Mouse (Mus musculus) gastrocnemius, postnatal 36 days (tissue): Measurements from ENCODE around the gene Grwd1. TPM values are rescaled to one million over a fixed set of nuclear protein-coding genes. Genes with fewer than 3 reads are reported as not detected.

Source experiments
- DNase-seq, 2 experiments: peaks; one replicate each; pipeline ENCODE4 v3.0.0; 2022
- intact Hi-C: fragments of 180-260 bp; cut with DNase I; formaldehyde crosslinking; loops from one replicate; pipeline ENCODE4 v1.15.1; 2025
- total RNA-seq, 2 experiments: library from RNA; stranded (reverse); gene quantifications; 2 replicates each; pipeline ENCODE4 v1.2.3; 2021

Grwd1 gene
- total RNA-seq, 2 experiments from 2014 or later, result 11.8 to 14.5 TPM

- DNase-seq, result peak; percentile 85 to 86
- intact Hi-C loops, result no loop called here
These were observed 29.4 kb downstream of the Grwd1 start for GRCm38 (mm10) chr7:45801348-45801747.

DNA sequence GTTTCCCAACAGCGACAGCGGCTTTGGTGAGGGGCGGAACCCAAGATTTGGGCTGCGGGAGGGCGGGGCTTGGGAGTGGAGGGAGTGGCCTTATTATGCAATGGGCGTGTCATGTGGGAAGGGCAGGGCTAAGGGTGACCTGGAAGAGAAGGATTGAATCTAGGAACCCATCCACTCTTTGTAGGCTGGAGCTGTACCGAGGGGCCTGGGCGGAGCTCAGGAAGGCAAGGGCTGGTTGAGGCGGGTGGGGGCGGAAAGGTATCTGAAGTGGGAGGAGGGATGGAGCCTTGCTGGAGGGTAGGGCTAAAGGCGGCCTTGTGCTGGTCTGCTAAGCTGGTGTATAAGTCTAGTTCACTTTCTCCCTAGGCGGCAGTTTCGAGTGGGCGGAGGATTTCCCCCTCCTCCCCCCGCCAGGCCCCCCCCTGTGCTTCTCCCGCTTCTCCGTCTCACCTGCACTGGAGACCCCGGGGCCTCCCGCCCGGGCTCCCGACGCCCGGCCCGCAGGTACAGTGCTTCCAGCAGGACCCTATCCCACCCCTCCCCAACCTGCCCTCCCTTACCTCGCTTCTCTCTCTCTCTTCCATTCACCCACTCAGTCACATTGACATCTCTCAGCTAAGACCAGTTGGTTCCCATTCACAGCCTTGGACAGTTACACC lies 30.1 kb downstream of the Grwd1 start:
- intact Hi-C loops, result loop anchor here (1.0 kb wide), 1 partner anchor 61 kb away; no protein-coding TSS in a partner anchor

GRCm38 (mm10) chr7:45800001-45800400 lies 30.7 kb downstream of the Grwd1 start:
- no peak for DNase-seq
- intact Hi-C loops, result loop anchor here (1.0 kb wide), 1 partner anchor 61 kb away; no protein-coding TSS in a partner anchor

More for the DNA sequence above, 30.1 kb downstream of the Grwd1 start:
- DNase-seq, result no peak

DNA sequence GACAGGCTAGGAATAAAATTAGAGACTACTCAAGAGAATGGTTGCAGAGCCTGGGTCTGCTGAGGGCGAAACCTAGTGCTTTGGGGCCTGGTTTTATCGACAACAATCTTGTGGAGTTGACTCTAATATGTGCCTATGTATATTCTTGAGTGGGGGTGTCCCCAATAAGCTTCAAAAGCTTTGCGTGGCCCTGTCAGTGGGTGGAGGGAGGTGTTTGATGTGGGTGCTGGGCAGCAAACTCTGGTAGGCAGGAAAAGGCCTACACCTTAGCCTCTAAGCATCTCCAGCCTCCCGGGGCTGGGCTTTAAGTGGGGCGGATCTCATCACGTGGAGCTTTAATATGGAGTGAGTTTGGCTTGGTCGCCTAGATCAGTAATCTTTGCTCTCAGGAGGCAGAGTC lies 31.8 kb downstream of the Grwd1 start:
- no peak for DNase-seq
- intact Hi-C loops, result no loop called here

- DNase-seq, result no peak
- intact Hi-C loops, result no loop called here
These were observed 32.3 kb downstream of the Grwd1 start for GRCm38 (mm10) chr7:45798511-45798836.

DNA sequence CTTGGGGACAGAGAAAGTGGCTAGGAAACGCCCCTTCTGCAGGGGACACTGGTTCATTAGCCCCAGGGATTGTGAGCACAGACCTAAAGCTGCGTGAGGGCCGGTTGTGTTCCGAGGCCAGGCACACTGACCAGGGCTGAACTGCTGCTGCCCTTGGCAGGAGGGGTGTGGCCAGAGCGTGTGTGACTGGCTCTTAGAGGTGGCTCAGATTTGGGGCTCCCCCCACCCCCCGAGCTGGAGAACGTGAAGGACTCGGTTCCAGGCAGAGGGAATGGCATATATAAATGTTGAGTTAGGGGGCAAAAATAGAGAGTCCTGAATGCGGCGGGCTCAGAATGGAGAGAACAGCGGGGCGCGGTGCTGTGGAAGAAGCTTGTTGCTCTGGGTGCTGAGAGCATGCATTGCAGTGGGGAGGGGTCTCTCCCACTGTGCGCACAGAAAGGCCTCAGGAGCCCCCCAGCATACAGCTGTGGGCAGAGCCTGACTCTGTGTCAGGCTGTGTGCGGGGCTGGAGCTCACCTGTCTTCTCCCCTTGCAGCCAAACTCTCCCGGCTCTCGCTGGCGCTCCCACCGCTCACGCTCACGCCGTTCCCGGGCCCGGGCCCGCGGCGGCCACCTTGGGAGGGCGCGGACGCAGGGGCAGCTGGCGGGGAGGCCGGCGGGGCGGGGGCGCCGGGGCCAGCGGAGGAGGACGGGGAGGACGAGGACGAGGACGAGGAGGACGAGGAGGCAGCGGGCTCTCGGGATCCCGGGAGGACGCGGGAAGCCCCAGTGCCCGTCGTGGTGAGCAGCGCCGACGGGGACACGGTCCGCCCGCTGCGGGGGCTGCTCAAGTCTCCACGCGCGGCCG lies 32.9 kb downstream of the Grwd1 start:
- intact Hi-C loops, result no loop called here
- no peak for DNase-seq

- intact Hi-C loops, result no loop called here
- DNase-seq, result no peak
These were observed 33.8 kb downstream of the Grwd1 start for GRCm38 (mm10) chr7:45796950-45797349.

DNA sequence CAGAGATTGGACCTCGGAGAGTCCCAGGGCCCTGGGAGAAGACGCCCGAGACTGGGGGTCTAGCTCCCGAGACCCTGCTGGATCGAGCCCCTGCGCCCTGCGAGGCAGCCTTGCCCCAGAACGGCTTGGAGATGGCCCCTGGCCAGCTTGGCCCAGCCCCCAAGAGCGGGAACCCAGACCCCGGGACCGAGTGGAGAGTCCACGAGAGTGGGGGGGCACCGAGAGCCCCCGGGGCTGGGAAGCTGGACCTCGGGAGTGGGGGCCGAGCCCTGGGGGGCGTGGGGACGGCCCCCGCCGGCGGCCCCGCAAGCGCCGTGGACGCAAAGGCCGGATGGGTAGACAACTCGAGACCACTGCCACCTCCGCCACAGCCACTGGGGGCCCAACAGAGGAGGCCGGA lies 35.8 kb downstream of the Grwd1 start:
- DNase-seq, result no peak
- intact Hi-C loops, result loop anchor here (5.0 kb wide), 1 partner anchor 38 kb away; no protein-coding TSS in a partner anchor

DNA sequence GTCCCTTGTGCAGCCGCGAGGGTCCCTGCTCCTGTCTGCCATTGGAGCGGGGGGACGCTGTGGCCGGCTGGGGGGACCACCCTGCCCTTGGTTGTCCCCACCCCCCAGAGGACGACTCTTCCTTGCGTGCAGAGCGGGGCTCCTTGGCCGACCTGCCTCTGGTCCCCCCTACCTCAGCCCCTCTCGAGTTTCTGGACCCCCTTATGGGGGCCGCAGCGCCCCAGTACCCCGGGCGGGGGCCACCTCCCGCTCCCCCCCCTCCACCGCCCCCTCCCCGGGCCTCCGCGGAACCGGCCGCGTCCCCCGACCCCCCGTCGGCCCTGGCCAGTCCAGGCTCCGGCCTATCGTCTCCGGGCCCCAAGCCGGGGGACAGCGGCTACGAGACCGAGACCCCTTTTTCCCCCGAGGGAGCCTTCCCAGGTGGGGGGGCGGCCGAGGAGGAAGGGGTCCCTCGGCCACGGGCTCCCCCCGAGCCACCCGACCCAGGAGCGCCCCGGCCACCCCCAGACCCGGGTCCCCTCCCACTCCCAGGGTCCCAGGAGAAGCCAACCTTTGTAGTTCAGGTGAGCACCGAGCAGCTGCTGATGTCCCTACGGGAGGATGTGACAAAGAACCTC lies 36.7 kb downstream of the Grwd1 start:
- intact Hi-C loops, result loop anchor here (5.0 kb wide), 1 partner anchor 37 kb away; no protein-coding TSS in a partner anchor
- no peak for DNase-seq

GRCm38 (mm10) chr7:45793240-45793639 lies 37.5 kb downstream of the Grwd1 start:
- intact Hi-C loops, result loop anchor here (5.0 kb wide), 1 partner anchor 36 kb away; no protein-coding TSS in a partner anchor

DNA sequence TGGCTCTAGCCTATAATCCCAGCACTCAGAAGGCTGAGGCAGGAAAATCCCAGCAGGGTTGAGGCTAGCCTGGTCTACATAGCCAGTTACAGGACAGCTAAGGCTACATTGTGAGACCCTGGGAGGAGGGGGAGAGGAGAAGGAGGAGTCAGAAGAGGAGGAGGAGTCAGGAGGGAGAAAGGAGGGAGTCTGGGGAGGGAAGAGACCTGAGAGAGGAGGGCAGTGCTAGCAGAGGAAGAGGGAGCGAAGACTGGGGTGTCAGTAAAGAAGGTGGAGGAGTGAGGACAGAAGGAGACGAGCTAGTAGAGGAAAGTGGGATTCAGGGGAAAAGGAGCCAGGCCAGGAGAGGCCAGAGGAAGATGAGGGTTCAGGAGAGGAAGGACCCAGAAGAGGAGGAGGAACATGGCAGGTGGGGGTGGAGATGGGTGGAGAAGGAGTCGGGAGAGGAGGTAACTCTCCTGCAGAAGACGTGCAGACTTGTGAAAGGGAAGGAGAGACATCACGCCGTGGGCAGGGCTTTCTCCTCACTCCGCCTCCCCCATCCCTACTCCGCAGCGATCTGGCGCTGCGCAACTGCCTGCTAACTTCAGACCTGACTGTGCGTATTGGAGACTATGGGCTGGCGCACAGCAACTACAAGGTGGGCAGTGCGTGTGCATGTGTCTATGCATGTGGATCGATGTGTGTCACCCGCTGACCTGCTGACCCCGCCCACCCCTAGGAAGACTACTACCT lies 38.8 kb downstream of the Grwd1 start:
- intact Hi-C loops, result loop anchor here (5.0 kb wide), 1 partner anchor 35 kb away; no protein-coding TSS in a partner anchor
- no peak for DNase-seq

More at GRCm38 (mm10) chr7:45793240-45793639, 37.5 kb downstream of the Grwd1 start:
- no peak for DNase-seq

GRCm38 (mm10) chr7:45790721-45791120 lies 40.0 kb downstream of the Grwd1 start:
- intact Hi-C loops, result loop anchor here (5.0 kb wide), 1 partner anchor 33 kb away; no protein-coding TSS in a partner anchor
- no peak for DNase-seq

DNA sequence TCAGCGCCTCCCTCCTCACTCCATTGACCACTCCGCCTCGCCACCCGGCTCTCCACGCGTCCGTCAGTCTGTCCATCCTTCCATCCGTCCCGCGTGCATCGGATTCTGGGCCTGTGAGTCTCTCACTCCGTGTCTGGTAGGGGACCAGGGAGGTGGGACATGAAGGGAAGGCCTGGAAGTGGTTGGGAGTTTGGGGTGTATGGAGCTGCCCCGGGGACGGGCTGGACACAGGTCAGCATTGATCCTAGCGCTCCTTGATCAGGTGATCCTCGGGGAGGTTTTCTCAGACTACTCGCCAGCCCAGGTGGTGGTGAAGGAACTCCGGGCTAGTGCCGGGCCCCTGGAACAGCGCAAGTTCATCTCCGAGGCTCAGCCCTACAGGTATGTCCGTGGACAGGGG lies 43.1 kb downstream of the Grwd1 start:
- DNase-seq, result no peak
- intact Hi-C loops, result no loop called here

- no peak for DNase-seq
- intact Hi-C loops, result no loop called here
These were observed 43.9 kb downstream of the Grwd1 start for GRCm38 (mm10) chr7:45786661-45787413.

DNA sequence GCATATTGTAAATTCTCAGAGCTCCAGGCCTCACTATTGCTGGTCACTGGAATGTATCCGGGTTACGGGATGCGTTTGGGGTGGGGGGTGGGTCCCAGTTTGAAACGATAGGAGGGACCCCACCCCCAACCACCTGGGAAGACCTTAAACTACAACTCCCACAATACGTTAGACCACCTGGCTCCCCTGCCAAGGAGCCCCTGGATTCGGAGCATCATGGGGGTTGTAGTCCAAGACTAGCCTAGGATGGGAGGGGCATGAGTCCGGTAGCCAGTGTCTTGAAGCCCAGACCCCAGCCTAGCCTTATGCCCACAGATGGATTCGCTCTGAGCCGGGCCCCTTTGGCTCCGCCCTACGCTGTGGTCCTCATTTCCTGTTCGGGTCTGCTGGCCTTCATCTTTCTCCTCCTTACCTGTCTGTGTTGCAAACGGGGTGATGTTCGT lies 44.6 kb downstream of the Grwd1 start:
- intact Hi-C loops, result no loop called here
- no peak for DNase-seq

DNA sequence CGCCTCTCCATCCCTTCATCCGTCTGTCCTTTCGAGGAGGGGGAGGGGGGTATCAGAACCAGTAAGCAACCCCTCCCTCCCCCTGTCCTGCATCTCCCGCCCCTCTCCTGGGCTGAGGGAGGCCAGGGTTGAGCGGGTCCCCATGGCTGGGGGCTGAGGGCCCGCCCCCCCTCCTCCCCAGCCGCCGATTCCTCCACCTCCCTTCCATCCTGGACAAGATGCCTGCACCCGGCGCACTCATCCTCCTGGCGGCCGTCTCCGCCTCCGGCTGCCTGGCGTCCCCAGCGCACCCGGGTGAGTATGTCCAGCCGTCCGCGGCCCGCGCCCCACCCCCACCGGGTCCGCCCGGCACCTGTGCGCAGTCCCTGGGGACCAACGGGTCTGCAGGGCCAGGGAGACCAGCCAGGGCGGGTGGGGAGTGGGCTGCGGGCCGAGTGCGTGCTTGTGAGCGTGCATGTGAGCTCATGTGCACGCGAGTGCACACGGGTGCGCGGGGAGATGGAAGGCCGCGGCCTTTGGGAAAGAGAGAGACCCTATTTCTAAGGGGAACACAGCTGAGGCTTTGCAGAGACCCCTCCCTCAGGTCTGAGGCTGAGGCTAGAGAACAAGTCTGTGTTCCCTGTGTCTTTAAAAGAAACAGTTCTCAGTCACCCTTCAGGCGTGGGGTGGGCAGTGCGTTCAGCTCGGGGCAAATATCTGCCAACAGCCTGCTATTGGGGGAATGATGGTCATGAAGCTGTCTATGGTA lies 45.2 kb downstream of the Grwd1 start:
- no peak for DNase-seq
- intact Hi-C loops, result no loop called here

DNA sequence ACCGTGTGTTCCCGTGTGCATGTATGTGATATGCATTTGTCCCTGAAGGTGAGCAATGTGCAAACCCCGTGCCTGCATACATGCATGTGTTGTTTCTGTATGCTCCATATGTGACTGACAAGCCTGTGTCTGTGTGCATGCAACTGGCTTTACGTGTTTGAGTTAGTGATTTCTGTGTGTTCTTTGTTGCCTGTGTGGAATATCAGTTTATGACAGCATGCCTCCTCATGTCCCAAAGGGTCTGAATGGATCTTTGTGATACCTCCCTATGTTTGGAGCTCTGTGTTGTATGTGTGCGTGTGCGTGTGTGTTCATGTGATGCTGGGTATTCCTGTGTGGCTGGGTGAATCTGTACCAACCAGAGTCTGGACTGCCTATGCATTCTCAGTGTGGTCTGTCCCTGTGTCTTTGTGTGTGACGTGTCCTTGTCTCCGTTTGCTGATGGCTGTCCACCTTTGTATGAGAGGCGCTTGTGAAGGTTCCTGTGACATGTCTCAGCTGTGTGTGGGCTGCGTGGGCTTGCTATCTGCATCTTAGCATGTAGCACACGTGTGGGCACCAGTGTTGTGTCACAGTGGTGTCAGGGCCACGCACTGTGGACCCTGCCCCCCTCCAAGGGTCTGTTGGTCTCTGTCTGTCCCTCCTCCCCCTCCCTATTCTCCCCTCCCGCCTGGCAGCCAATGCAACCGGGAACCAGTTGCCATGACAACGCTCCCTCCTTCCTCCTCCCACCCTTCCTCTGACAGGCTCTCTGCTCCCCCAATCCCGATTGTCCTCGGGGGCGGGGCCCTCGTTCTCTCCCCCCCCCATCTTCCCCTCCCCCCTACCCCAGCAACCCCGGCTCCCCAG lies 46.0 kb downstream of the Grwd1 start, which contains the start of gene Sult2b1:
Gene Sult2b1, minus strand, starts transcription at position 146 of the 849 bp plus-strand sequence.
- no peak for DNase-seq
- intact Hi-C loops, result no loop called here
